Mouse (Mus musculus) brain, embryonic 14.5 days (tissue): ENCODE measurements around the gene Psma5.

ENCODE experiments used
- CTCF ChIP-seq: fragments of 200-500 bp; IDR thresholded peaks from 2 replicates; pipeline ENCODE4 v1.5.1; 2012; ENCODE audit warnings: inconsistent platforms, mild to moderate bottlenecking, moderate library complexity, borderline replicate concordance; ENCODE audit not compliant: insufficient read depth, insufficient read length; ENCODE audit errors: extremely low read depth
- POLR2A ChIP-seq: fragments of 200-500 bp; IDR thresholded peaks from 2 replicates; pipeline ENCODE4 v1.6.1; 2012; ENCODE audit warnings: mild to moderate bottlenecking, inconsistent platforms, borderline replicate concordance; ENCODE audit not compliant: poor library complexity, insufficient read depth, insufficient read length, severe bottlenecking; ENCODE audit errors: extremely low read depth

- no peak for TF ChIP-seq POLR2A
- no peak for TF ChIP-seq CTCF
These were observed 57.4 kb downstream of the Psma5 start for GRCm38 (mm10) chr3:108314038-108314675.
